Mouse (Mus musculus) gastrocnemius, postnatal 25 days (tissue): ENCODE results near the gene Epb41. TPM values are rescaled to one million over a fixed set of nuclear protein-coding genes. Genes with fewer than 3 reads are reported as not detected.

Experiments
- DNase-seq: peaks from one replicate; pipeline ENCODE4 v3.0.0; 2022
- total RNA-seq, 2 experiments: library from RNA; stranded (reverse); gene quantifications; 1 replicate in 1 of 2; 2 replicates in 1 of 2; pipeline ENCODE4 v1.2.3; 2021

Epb41 gene
- total RNA-seq, 2 experiments from 2014 or later: 80.4 to 86.0 TPM

GRCm38 (mm10) chr4:131920595-131921351, 154.3 kb downstream of the Epb41 start:
- DNase-seq: peak; percentile 56

GRCm38 (mm10) chr4:131920141-131920594, 155.0 kb downstream of the Epb41 start:
- peak; percentile 67 for DNase-seq

- no peak for DNase-seq
Observed at GRCm38 (mm10) chr4:131919506-131920140, 155.5 kb downstream of the Epb41 start.

- no peak for DNase-seq
Observed at GRCm38 (mm10) chr4:131918711-131919500, 156.2 kb downstream of the Epb41 start.

- DNase-seq: no peak
Observed at GRCm38 (mm10) chr4:131918026-131918533, 157.0 kb downstream of the Epb41 start.

GRCm38 (mm10) chr4:131917010-131917555, 158.0 kb downstream of the Epb41 start:
- no peak for DNase-seq

- DNase-seq: peak; percentile 74
Observed at GRCm38 (mm10) chr4:131916425-131916824, 158.7 kb downstream of the Epb41 start.

- DNase-seq: no peak
Observed at GRCm38 (mm10) chr4:131915821-131916328, 159.2 kb downstream of the Epb41 start.

- no peak for DNase-seq
Observed at GRCm38 (mm10) chr4:131914891-131915469, 160.1 kb downstream of the Epb41 start.

- no peak for DNase-seq
Observed at GRCm38 (mm10) chr4:131914046-131914643, 161.0 kb downstream of the Epb41 start.

GRCm38 (mm10) chr4:131913526-131913925, 161.6 kb downstream of the Epb41 start:
- DNase-seq: no peak

- no peak for DNase-seq
Observed at GRCm38 (mm10) chr4:131911521-131911920, 163.6 kb downstream of the Epb41 start.

GRCm38 (mm10) chr4:131910237-131910994, 164.7 kb downstream of the Epb41 start:
- no peak for DNase-seq

GRCm38 (mm10) chr4:131907912-131908311, 167.2 kb downstream of the Epb41 start:
- DNase-seq: no peak

GRCm38 (mm10) chr4:131906423-131906822, 168.7 kb downstream of the Epb41 start:
- no peak for DNase-seq

- no peak for DNase-seq
Observed at GRCm38 (mm10) chr4:131904478-131904877, 170.6 kb downstream of the Epb41 start.

GRCm38 (mm10) chr4:131901090-131901489, 174.0 kb downstream of the Epb41 start:
- no peak for DNase-seq

- no peak for DNase-seq
Observed at GRCm38 (mm10) chr4:131899180-131899554, 176.0 kb downstream of the Epb41 start.

GRCm38 (mm10) chr4:131898503-131899179, 176.5 kb downstream of the Epb41 start:
- no peak for DNase-seq

- no peak for DNase-seq
Observed at GRCm38 (mm10) chr4:131897787-131898186, 177.3 kb downstream of the Epb41 start.
